In the genomic region with DNA sequence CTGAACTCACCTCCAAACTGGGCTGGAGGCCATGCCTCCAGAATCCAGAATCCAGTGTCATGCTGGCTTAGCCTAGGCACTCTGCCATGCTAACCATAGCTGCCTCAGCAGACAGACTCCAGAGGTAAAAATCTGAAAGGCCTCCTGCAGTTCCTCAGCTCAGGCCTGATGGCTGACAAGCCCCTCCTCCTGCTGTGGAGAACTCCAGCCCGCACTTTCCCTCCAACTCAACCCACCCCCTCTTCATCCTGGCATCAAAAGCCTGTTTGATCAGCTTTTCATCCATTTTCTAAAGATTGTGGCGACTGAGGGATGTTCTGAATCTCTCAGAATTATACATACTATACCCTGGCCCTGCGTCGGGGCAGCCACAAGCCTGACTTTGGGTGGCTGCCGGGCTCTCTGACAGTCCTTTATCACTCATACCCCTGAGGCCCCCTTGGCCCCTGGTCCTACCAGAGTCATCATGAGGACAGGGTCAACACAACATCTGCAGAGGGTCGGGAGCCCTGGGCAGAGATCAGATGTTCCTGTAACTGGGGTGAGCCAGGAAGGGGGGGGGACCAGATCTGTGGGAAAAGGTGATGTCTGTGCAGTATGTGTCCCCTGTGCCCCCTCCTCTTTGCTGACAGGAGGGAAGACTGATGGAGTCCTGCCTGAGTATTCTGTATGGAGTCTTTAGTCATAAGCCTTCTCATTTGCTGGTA, we compare ENCODE assay signal across 8 mouse cellular contexts. TPM values are rescaled to one million over a fixed set of nuclear protein-coding genes. Genes with fewer than 3 reads are reported as not detected.
DNase-seq lines count a peak whose midpoint lies in the region; ATAC-seq and TF ChIP-seq lines count a peak whose summit lies in the region.

No protein-coding gene starts in this region.

- no peaks in the 10 kb centered on the region for H3K27me3 ChIP-seq in thymus, adult 2 months (ENCODE audit: control insufficient read depth, insufficient read depth, low read length)
- peaks cover 15% of the 10 kb centered on the region; the same call in 1 of the 2 replicates for H3K27me3 ChIP-seq in forebrain, embryonic 12.5 days
- peaks cover 6% of the 10 kb centered on the region; the same call in 1 of the 2 replicates for H3K27me3 ChIP-seq in limb, embryonic 12.5 days

- H3K4me3 ChIP-seq in thymus, adult 2 months (ENCODE audit: control insufficient read depth, insufficient read depth, low read length): no peak overlapping the region
- H3K4me3 ChIP-seq in forebrain, embryonic 12.5 days (replicated peaks): peak overlapping the region; percentile 13; the same call in 1 of the 2 replicates
- H3K4me3 ChIP-seq in limb, embryonic 12.5 days (replicated peaks): no peak overlapping the region

- H3K36me3 ChIP-seq in thymus, adult 2 months (ENCODE audit: control insufficient read depth, insufficient read depth, low read length): no peaks in the 10 kb centered on the region
- no peaks in the 10 kb centered on the region for H3K36me3 ChIP-seq in forebrain, embryonic 12.5 days (replicated peaks)
- no peaks in the 10 kb centered on the region for H3K36me3 ChIP-seq in limb, embryonic 12.5 days

- 4% methylated on average over 6 of the region's 6 CpGs for WGBS in thymus, adult 2 months
- 2% methylated on average over 6 of the region's 6 CpGs for WGBS in forebrain, embryonic 12.5 days
- 12% methylated on average over 6 of the region's 6 CpGs for WGBS in limb, embryonic 12.5 days

- peaks cover 29% of the 10 kb centered on the region for H3K4me1 ChIP-seq in thymus, adult 2 months (replicated peaks; ENCODE audit: control insufficient read depth, insufficient read depth, low read length)
- H3K4me1 ChIP-seq in forebrain, embryonic 12.5 days: peaks cover 41% of the 10 kb centered on the region
- H3K4me1 ChIP-seq in limb, embryonic 12.5 days (replicated peaks): peaks cover 46% of the 10 kb centered on the region

- no peak overlapping the region for H3K27ac ChIP-seq in thymus, adult 2 months (ENCODE audit: control insufficient read depth, insufficient read depth, low read length)
- H3K27ac ChIP-seq in forebrain, embryonic 12.5 days: peak overlapping the region; percentile 73
- H3K27ac ChIP-seq in limb, embryonic 12.5 days: 0 out of 2 replicates have a peak overlapping the region, but pooled peaks have one; percentile 41

- peak; percentile 69 for DNase-seq in thymus, adult 2 months
- DNase-seq in thymus, adult 18-20 months: no peak
- peak; percentile 77 for DNase-seq in thymus, postnatal 4 days
- DNase-seq in cerebellum, adult 8-10 months: no peak
- no peak for DNase-seq in gastrocnemius, adult 8-10 months (ENCODE audit: low spot score in 2 of 2)

- peak; percentile 68 for ATAC-seq in forebrain, embryonic 12.5 days (ENCODE audit: low FRiP score)
- no peak for ATAC-seq in limb, embryonic 12.5 days (ENCODE audit: insufficient number of reproducible peaks, insufficient read depth, low FRiP score, low TSS enrichment, low read depth)
- ATAC-seq in granulocyte monocyte progenitor cell, adult 5-6 weeks (replicated peaks; ENCODE audit: poor library complexity, severe bottlenecking): no peak

- H3K4me2 ChIP-seq in forebrain, embryonic 12.5 days: peak overlapping the region; percentile 50
- H3K4me2 ChIP-seq in limb, embryonic 12.5 days: peak overlapping the region; percentile 35

- H3K9ac ChIP-seq in forebrain, embryonic 12.5 days: peak overlapping the region; percentile 25
- H3K9ac ChIP-seq in limb, embryonic 12.5 days (replicated peaks): no peak overlapping the region; the same call in 1 of the 2 replicates

- no peak for TF ChIP-seq POLR2A in thymus, adult 2 months (IDR thresholded peaks at IDR 0.05; ENCODE audit: control insufficient read depth, extremely low read depth, insufficient read depth, low read length, poor library complexity)

- peaks cover 6% of the 10 kb centered on the region; the same call in 1 of the 2 replicates for H3K9me3 ChIP-seq in forebrain, embryonic 12.5 days
- peaks cover 6% of the 10 kb centered on the region; the same call in 1 of the 2 replicates for H3K9me3 ChIP-seq in limb, embryonic 12.5 days

- TF ChIP-seq CTCF in thymus, adult 2 months (IDR thresholded peaks at IDR 0.05; ENCODE audit: borderline replicate concordance, control insufficient read depth, extremely low read depth, insufficient read depth, low read length, poor library complexity): no peak

RNA-seq across cellular contexts. Expression of a gene that starts 9.7 kb away (rescaled TPM):
- 8.1 and 9.8 TPM in 2 replicates for polyA plus RNA-seq in thymus, adult 2 months (2012; rRNA removed)
- 1.4 and 1.7 TPM in 2 replicates for polyA plus RNA-seq in forebrain, embryonic 12.5 days (2016; fragmentation: Nextera tagmentation; extraction: Ambion mirVana)
- polyA plus RNA-seq in limb, embryonic 12.5 days (2016; fragmentation: Nextera tagmentation; extraction: Ambion mirVana): 3.0 TPM in 2 replicates
- total RNA-seq in gastrocnemius, adult 8-10 months (2022): under 1 TPM; 0.12 to 0.43 (median 0.28) TPM
- total RNA-seq in granulocyte monocyte progenitor cell, adult 5-6 weeks (2014; fragmentation: Nextera tagmentation): 60.7 and 62.4 TPM in 2 replicates
- 45.3 and 52.8 TPM in 2 replicates for total RNA-seq in granulocyte monocyte progenitor cell, adult 5-6 weeks (2017)

RNA-seq across cellular contexts. Expression of a gene that starts 46.5 kb away (rescaled TPM):
- polyA plus RNA-seq in thymus, adult 2 months (2012; rRNA removed): 64.9 and 82.9 TPM in 2 replicates
- polyA plus RNA-seq in forebrain, embryonic 12.5 days (2016; fragmentation: Nextera tagmentation; extraction: Ambion mirVana): 36.0 and 45.4 TPM in 2 replicates
- 56.3 and 61.3 TPM in 2 replicates for polyA plus RNA-seq in limb, embryonic 12.5 days (2016; fragmentation: Nextera tagmentation; extraction: Ambion mirVana)
- total RNA-seq in gastrocnemius, adult 8-10 months (2022): 10 to 100 TPM; 19.2 to 30.2 (median 25.4) TPM
- total RNA-seq in granulocyte monocyte progenitor cell, adult 5-6 weeks (2014; fragmentation: Nextera tagmentation): 48.6 and 66.5 TPM in 2 replicates
- total RNA-seq in granulocyte monocyte progenitor cell, adult 5-6 weeks (2017): 28.0 and 39.1 TPM in 2 replicates

RNA-seq across cellular contexts. Expression of a gene that starts 55.1 kb away (rescaled TPM):
- polyA plus RNA-seq in thymus, adult 2 months (2012; rRNA removed): 48.7 and 69.3 TPM in 2 replicates
- polyA plus RNA-seq in forebrain, embryonic 12.5 days (2016; fragmentation: Nextera tagmentation; extraction: Ambion mirVana): 14.7 and 14.9 TPM in 2 replicates
- polyA plus RNA-seq in limb, embryonic 12.5 days (2016; fragmentation: Nextera tagmentation; extraction: Ambion mirVana): 12.1 and 13.6 TPM in 2 replicates
- total RNA-seq in gastrocnemius, adult 8-10 months (2022): 10 to 100 TPM; 28.0 to 36.3 (median 32.1) TPM
- 52.2 and 56.9 TPM in 2 replicates for total RNA-seq in granulocyte monocyte progenitor cell, adult 5-6 weeks (2014; fragmentation: Nextera tagmentation)
- total RNA-seq in granulocyte monocyte progenitor cell, adult 5-6 weeks (2017): 76.8 and 81.2 TPM in 2 replicates

Comparison
In these comparisons a context has a peak if more than half of its experiments do, and no peak if none do; other contexts are left out.
1. DNase-seq: peak in thymus, adult 2 months (single experiment) and thymus, postnatal 4 days (single experiment); none in thymus, adult 18-20 months (0 of 2), cerebellum, adult 8-10 months (single experiment) and gastrocnemius, adult 8-10 months (0 of 2).